7 mouse cellular contexts compared by ENCODE assay signal in the genomic region with DNA sequence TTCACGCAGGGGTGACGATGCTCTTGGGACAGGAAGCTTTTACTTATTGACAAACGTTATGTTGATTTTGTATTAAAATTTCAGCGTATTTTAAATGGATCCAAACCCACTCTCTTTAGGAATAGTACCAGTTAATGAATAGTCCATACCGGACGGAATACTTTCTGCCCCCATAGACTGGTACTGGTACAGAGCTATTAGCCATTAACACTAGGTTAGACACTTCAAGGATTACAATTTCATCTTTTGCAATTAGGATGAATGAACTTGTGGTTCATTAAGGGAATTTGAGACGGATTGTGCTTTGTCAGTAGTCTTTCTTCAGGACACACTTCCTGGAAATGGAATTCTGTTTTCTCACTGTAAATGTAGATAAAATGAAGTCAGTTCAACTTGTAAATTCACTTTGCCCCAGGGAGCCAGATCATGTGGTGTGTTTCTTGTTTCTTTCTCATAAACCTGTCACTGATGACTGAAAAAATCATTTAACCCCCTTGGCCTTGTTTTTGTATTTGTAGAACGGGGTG. TPM values are rescaled to one million over a fixed set of nuclear protein-coding genes. Genes with fewer than 3 reads are reported as not detected.
DNase-seq lines count a peak whose midpoint lies in the region; ATAC-seq and TF ChIP-seq lines count a peak whose summit lies in the region.

No protein-coding gene starts in this region.

- no peak for TF ChIP-seq POLR2A in small intestine, adult 2 months (IDR thresholded peaks at IDR 0.05; ENCODE audit: low read depth, low read length)

- DNase-seq in lung, postnatal 4 days = no peak
- DNase-seq in limb, embryonic 11.5 days (ENCODE audit: low spot score) = no peak
- no peak for DNase-seq in c-Kit-positive CD71-positive TER-119-positive erythroid progenitor cells, embryonic 14.5 days (ENCODE audit: low spot score)
- DNase-seq in spleen, adult 18-20 months = no peak

- peaks cover 16% of the 10 kb centered on the region for H3K27me3 ChIP-seq in lung, embryonic 15.5 days
- H3K27me3 ChIP-seq in limb, embryonic 11.5 days (ENCODE audit: control insufficient read depth, insufficient read depth, low read length) = no peaks in the 10 kb centered on the region
- H3K27me3 ChIP-seq in small intestine, adult 2 months (ENCODE audit: control insufficient read depth, insufficient read depth, low read length) = no peaks in the 10 kb centered on the region

- no peaks in the 10 kb centered on the region for H3K36me3 ChIP-seq in lung, embryonic 15.5 days
- no peaks in the 10 kb centered on the region for H3K36me3 ChIP-seq in limb, embryonic 11.5 days (ENCODE audit: control insufficient read depth, insufficient read depth, low read length)
- no peaks in the 10 kb centered on the region for H3K36me3 ChIP-seq in small intestine, adult 2 months (ENCODE audit: control insufficient read depth, insufficient read depth, low read length)

- no peak for TF ChIP-seq CTCF in small intestine, adult 2 months (IDR thresholded peaks at IDR 0.05; ENCODE audit: extremely low read depth, insufficient read length, insufficient replicate concordance, low read depth, low read length)

- no peak overlapping the region for H3K27ac ChIP-seq in lung, embryonic 15.5 days
- no peak overlapping the region for H3K27ac ChIP-seq in limb, embryonic 11.5 days (replicated peaks; ENCODE audit: low read depth, low read length)
- H3K27ac ChIP-seq in small intestine, adult 2 months (ENCODE audit: insufficient read depth, low read depth, low read length) = peak overlapping the region; percentile 90

- 20% methylated on average over 8 of the region's 8 CpGs for WGBS in lung, embryonic 15.5 days
- WGBS in limb, embryonic 11.5 days = 18% methylated on average over 8 of the region's 8 CpGs
- 8% methylated on average over 8 of the region's 8 CpGs for WGBS in small intestine, adult 2 months

- H3K9me3 ChIP-seq in lung, embryonic 15.5 days = no peaks in the 10 kb centered on the region
- H3K9me3 ChIP-seq in limb, embryonic 11.5 days (ENCODE audit: control insufficient read depth, low read length) = no peaks in the 10 kb centered on the region

- peak overlapping the region; percentile 70 for H3K9ac ChIP-seq in lung, embryonic 15.5 days
- no peak overlapping the region for H3K9ac ChIP-seq in limb, embryonic 11.5 days (ENCODE audit: low read length)

- peak overlapping the region; percentile 88 for H3K4me3 ChIP-seq in lung, embryonic 15.5 days
- peak overlapping the region; percentile 66 for H3K4me3 ChIP-seq in limb, embryonic 11.5 days (ENCODE audit: low read depth, low read length)
- H3K4me3 ChIP-seq in small intestine, adult 2 months (ENCODE audit: low read depth, low read length) = peak overlapping the region; percentile 68

- no peak for ATAC-seq in lung, embryonic 15.5 days (ENCODE audit: borderline replicate concordance, extremely low read depth, low FRiP score, low TSS enrichment)
- ATAC-seq in erythroblast, adult 5-6 weeks (replicated peaks; ENCODE audit: low FRiP score, poor library complexity, severe bottlenecking) = peak; percentile 18; the same call in 1 of the 2 replicates
- ATAC-seq in limb, embryonic 11.5 days (ENCODE audit: insufficient number of reproducible peaks, low FRiP score, low TSS enrichment, low read depth) = no peak

- H3K4me1 ChIP-seq in lung, embryonic 15.5 days = 0 out of 2 replicates have a peak, but pooled peaks cover 9% of the 10 kb centered on the region
- no peaks in the 10 kb centered on the region for H3K4me1 ChIP-seq in limb, embryonic 11.5 days (ENCODE audit: control insufficient read depth, insufficient read depth, low read length)
- peaks cover under 1% of the 10 kb centered on the region; the same call in 1 of the 2 replicates for H3K4me1 ChIP-seq in small intestine, adult 2 months (ENCODE audit: control insufficient read depth, insufficient read depth, insufficient read length, low read length)

- H3K4me2 ChIP-seq in lung, embryonic 15.5 days = peak overlapping the region; percentile 97
- H3K4me2 ChIP-seq in limb, embryonic 11.5 days (ENCODE audit: low read depth, severe bottlenecking) = peak overlapping the region; percentile 96

RNA-seq across cellular contexts. Expression of a gene that starts 0.9 kb away (rescaled TPM):
- 11.6 and 12.8 TPM in 2 replicates for polyA plus RNA-seq in lung, embryonic 15.5 days (2015; fragmentation: Nextera tagmentation; extraction: Ambion mirVana)
- 17.9 and 24.7 TPM in 2 replicates for total RNA-seq in erythroblast, adult 5-6 weeks (2015; ENCODE audit: low replicate concordance)
- total RNA-seq in erythroblast, adult 5-6 weeks (2017; ENCODE audit: low replicate concordance) = 28.0 and 30.0 TPM in 2 replicates
- 7.5 and 7.8 TPM in 2 replicates for polyA plus RNA-seq in limb, embryonic 11.5 days (2014; fragmentation: Nextera tagmentation; extraction: Ambion mirVana)
- polyA plus RNA-seq in small intestine, adult 2 months (2012; rRNA removed) = 2.3 and 5.3 TPM in 2 replicates
